Mouse (Mus musculus) liver, embryonic 12.5 days (tissue): ENCODE results near the gene Hist2h2ab. TPM values are rescaled to one million over a fixed set of nuclear protein-coding genes. Genes with fewer than 3 reads are reported as not detected.
"Not testable (repeated sequence)": the region's sequence is repeated elsewhere in the genome, so short reads cannot be mapped to it uniquely, and the experiment has no call there.

ENCODE experiments used
- ATAC-seq: fragments of 200-750 bp; cut with Nextera tagmentation; 2 replicates; pipeline ENCODE4 v1.8.0; 2017; ENCODE audit warnings: moderate number of reproducible peaks, mild to moderate bottlenecking, moderate library complexity
- H3K27ac ChIP-seq: fragments of 300-500 bp; sonication (generic); 2 replicates; pipeline ENCODE4 v1.5.1; 2016; ENCODE audit warnings: mild to moderate bottlenecking
- H3K27me3 ChIP-seq: fragments of 300-500 bp; sonication (generic); replicated peaks from 2 replicates; pipeline ENCODE4 v1.6.1; 2016; ENCODE audit warnings: mild to moderate bottlenecking, moderate library complexity
- H3K36me3 ChIP-seq: fragments of 300-500 bp; sonication (generic); 2 replicates; pipeline ENCODE4 v1.6.1; 2016; ENCODE audit warnings: mild to moderate bottlenecking, moderate library complexity
- H3K4me1 ChIP-seq: fragments of 300-500 bp; sonication (generic); 2 replicates; pipeline ENCODE4 v1.6.1; 2016
- H3K4me2 ChIP-seq: fragments of 300-500 bp; sonication (generic); 2 replicates; pipeline ENCODE4 v1.6.1; 2016; ENCODE audit warnings: mild to moderate bottlenecking, moderate library complexity
- H3K4me3 ChIP-seq: fragments of 300-500 bp; sonication (generic); 2 replicates; pipeline ENCODE4 v1.5.1; 2016; ENCODE audit warnings: mild to moderate bottlenecking, moderate library complexity
- H3K9ac ChIP-seq: fragments of 300-500 bp; sonication (generic); 2 replicates; pipeline ENCODE4 v1.6.1; 2016; ENCODE audit warnings: mild to moderate bottlenecking, moderate library complexity
- H3K9me3 ChIP-seq: fragments of 300-500 bp; sonication (generic); replicated peaks from 2 replicates; pipeline ENCODE4 v1.6.1; 2016; ENCODE audit warnings: mild to moderate bottlenecking, moderate library complexity
- WGBS: fragments of 180-500 bp; shearing (Covaris S2); methylation state at CpG from one replicate; pipeline ENCODE4 v1.1.7; 2016; ENCODE audit not compliant: insufficient replicate concordance; 5-methylcytosine and 5-hydroxymethylcytosine counted together
- polyA plus RNA-seq: library from polyadenylated mRNA; unstranded; fragments of >200 nt; fragmentation: Nextera tagmentation; extraction: Ambion mirVana; gene quantifications from 2 replicates; pipeline ENCODE4 v1.2.1, GENCODE M21; 2016

Hist2h2ab gene
- polyA plus RNA-seq = 0.71 and 0.86 TPM in 2 replicates

DNA sequence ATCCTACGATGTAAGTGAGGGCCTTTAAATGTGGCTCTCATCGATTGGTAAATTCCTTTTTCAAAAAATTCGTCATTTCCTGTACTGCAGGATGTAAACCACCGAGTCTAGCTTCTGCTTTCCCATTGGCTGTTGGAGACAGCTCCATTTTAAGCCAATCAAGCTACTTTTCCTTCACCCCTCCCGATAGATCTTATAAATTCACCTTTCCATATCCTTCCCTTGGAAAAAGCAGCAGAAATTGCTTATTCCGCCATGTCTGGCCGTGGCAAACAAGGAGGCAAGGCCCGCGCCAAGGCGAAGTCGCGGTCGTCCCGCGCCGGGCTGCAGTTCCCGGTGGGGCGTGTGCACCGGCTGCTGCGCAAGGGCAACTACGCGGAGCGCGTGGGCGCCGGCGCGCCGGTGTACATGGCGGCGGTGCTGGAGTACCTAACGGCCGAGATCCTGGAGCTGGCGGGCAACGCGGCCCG, at the start of gene Hist2h2ab, which contains the start of gene Bola1:
TSS of gene Hist2h2ab (plus strand) at position 205 of the 470 bp plus-strand sequence.
TSS of gene Bola1 (minus strand) at position 49 of the 470 bp plus-strand sequence.
- WGBS = under 1% methylated on average over 37 of the region's 37 CpGs
- peak within 1 kb of the TSS; percentile 66 for H3K4me3 ChIP-seq
- H3K36me3 ChIP-seq = no peaks in the 10 kb centered on the region
- no peaks in the 10 kb centered on the region for H3K9me3 ChIP-seq
- peak within 1 kb of the TSS; percentile 94 for H3K9ac ChIP-seq
- H3K27ac ChIP-seq = peak within 1 kb of the TSS; percentile 99
- H3K4me2 ChIP-seq = peak within 1 kb of the TSS; percentile 85
- ATAC-seq = peak; percentile 69
- peaks cover 56% of the 10 kb centered on the region for H3K4me1 ChIP-seq
- 0 out of 2 replicates have a peak, but pooled peaks cover 3% of the 10 kb centered on the region for H3K27me3 ChIP-seq

DNA sequence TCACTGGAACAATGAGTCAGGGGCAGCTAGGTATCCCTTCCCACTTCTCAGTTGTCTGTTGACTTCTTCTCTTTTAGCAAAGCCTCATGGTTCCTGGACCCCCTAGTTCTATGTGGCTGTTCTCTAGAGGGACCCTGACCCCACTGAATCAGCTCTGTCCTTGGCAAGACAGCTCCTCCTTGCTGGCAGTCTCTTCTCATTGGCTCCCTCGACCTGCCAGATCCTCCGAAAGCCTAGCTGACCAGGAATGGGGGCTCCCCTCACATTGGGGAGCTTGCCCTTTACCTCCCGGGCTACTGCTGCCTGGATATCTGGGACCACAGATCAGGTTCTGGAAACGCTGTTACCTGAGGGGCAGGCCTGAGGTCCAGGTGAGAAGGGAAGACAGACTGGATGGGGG, 49.4 kb upstream of the Hist2h2ab start:
- H3K36me3 ChIP-seq = peaks cover 31% of the 10 kb centered on the region
- peak overlapping the region; percentile 91; the same call in 1 of the 2 replicates for H3K4me2 ChIP-seq
- no peak overlapping the region for H3K4me3 ChIP-seq
- no peak overlapping the region for H3K27ac ChIP-seq
- peak overlapping the region; percentile 14; the same call in 1 of the 2 replicates for H3K9ac ChIP-seq
- no peaks in the 10 kb centered on the region for H3K9me3 ChIP-seq
- peaks cover 36% of the 10 kb centered on the region for H3K4me1 ChIP-seq
- H3K27me3 ChIP-seq = no peaks in the 10 kb centered on the region
- no peak for ATAC-seq
- 79% methylated on average over 4 of the region's 4 CpGs for WGBS

DNA sequence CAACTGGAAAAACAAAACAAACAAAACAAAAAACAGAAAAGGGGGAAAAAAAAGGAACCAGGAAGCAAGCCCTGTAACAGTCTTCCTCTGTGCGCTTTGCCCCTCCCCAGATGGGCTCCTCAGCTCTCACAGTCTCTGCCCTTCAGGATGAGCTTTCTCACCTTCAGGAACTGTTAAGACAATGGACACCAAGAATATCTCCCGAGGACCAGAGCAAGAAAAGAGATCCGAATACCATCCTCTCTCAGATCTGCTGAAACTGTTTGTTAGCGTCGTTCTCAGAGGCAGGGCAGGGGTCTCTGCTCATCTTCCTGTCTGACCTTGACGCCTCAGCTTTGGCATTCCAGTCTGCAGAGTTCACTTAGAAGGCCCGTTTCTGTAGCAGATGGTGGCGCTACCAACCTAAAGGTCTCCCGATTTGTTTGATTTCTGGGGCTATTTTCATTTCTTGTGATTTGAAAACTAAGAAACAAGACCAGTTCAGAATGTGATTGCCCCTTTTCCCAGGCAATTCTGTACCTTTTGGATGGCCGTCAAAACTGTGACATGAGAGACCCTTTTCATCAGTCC, 48.6 kb upstream of the Hist2h2ab start:
- no peaks in the 10 kb centered on the region for H3K27me3 ChIP-seq
- 45% methylated on average over 10 of the region's 10 CpGs for WGBS

DNA sequence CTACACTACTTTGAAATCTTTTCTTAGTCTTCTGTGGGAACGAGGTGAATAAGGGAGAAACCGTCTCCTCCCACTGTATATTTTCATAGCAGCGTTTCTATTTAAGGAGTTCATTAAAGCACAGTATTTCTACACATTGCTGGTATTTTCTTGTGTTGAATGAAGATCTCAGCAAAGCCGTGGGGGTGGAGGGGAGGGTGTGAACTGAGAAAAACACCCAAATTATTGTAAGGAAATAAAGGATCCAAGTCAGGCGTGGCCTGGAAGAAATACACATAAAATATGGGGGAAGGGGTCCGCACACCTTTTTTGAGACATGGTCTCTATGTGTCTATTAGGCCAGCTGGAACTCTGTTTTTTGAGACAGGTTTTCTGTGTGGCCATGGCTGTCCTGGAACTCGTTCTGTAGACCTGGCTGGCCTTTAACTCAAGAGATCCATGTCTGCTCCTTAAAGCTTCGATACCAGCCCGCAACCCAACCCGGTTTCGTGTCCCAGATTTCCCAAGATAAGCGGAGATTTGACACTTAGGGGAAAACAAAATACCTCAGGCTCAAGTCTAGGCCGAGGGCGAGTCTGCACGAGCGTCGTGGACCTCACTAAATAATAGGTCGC, 48.0 kb upstream of the Hist2h2ab start:
- 16% methylated on average over 18 of the region's 18 CpGs for WGBS
- H3K9me3 ChIP-seq = no peaks in the 10 kb centered on the region
- peak overlapping the region; percentile 93 for H3K9ac ChIP-seq
- peak overlapping the region; percentile 83 for H3K4me3 ChIP-seq
- H3K4me2 ChIP-seq = peak overlapping the region; percentile 91
- H3K27me3 ChIP-seq = no peaks in the 10 kb centered on the region
- H3K36me3 ChIP-seq = peaks cover 45% of the 10 kb centered on the region
- ATAC-seq = peak; percentile 22
- peak overlapping the region; percentile 95 for H3K27ac ChIP-seq
- peaks cover 44% of the 10 kb centered on the region for H3K4me1 ChIP-seq

More for the DNA sequence above, 48.6 kb upstream of the Hist2h2ab start:
- ATAC-seq = no peak
- Histone ChIP-seq H3K4me1 (peaks cover 39% of the 10 kb centered on the region), H3K27ac (peak overlapping the region; percentile 95), H3K4me2 (peak overlapping the region; percentile 91), H3K9ac (peak overlapping the region; percentile 93), H3K9me3 (no peaks in the 10 kb centered on the region), H3K4me3 (peak overlapping the region; percentile 83), H3K36me3 (peaks cover 39% of the 10 kb centered on the region)

DNA sequence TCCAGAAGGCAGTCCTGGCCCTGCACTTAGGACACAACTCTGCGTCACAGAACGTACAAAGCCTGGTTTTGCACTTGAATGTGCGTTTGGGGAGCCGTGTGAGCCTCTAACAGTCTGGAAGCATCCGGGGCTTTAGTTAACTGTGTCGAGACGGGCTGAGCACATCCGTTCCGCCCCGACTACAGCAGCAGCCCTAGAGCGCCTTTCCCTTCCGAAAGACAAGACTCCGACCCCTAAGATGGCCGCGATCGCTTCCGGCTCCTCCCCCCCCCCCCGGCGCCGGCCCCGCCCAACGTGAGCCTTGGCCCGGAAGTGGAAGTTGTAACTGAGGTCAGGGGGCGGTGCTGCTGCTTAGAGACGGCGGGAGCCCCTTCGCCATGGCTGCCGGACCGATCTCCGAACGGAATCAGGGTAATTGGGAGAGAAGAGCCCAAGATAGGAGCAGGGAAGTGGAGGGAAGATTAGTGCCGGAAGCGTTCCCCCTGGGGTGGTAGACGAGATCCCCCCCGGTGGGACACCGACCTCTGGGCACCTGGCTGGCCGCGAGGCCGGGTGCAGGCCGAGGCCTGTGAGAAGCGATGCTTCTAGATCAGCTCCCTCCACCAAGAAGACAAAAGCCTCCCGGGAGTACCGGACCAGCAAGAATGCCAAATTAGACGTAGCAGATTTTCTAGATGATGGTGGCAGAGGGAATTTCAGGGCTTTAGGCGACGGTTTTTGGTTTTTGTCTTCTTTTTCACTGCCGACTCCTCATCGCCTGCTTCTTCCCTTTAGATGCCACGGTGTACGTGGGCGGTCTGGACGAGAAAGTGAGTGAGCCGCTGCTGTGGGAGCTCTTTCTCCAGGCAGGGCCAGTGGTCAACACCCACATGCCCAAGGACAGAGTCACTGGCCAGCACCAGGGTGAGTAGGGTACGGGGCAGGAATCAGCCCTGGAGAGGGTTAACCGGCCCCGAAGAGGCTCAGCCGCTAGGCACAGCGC, 47.2 kb upstream of the Hist2h2ab start, which contains the start of gene Sf3b4:
TSS of gene Sf3b4 (plus strand) at position 136 of the 982 bp plus-strand sequence.
- H3K27ac ChIP-seq = peak within 1 kb of the TSS; percentile 95
- peaks cover 44% of the 10 kb centered on the region for H3K4me1 ChIP-seq
- H3K4me3 ChIP-seq = peak within 1 kb of the TSS; percentile 83
- peak; percentile 93 for ATAC-seq
- WGBS = under 1% methylated on average over 58 of the region's 58 CpGs
- no peaks in the 10 kb centered on the region for H3K9me3 ChIP-seq
- H3K27me3 ChIP-seq = no peaks in the 10 kb centered on the region
- peaks cover 51% of the 10 kb centered on the region for H3K36me3 ChIP-seq
- peak within 1 kb of the TSS; percentile 91 for H3K4me2 ChIP-seq
- peak within 1 kb of the TSS; percentile 93 for H3K9ac ChIP-seq

DNA sequence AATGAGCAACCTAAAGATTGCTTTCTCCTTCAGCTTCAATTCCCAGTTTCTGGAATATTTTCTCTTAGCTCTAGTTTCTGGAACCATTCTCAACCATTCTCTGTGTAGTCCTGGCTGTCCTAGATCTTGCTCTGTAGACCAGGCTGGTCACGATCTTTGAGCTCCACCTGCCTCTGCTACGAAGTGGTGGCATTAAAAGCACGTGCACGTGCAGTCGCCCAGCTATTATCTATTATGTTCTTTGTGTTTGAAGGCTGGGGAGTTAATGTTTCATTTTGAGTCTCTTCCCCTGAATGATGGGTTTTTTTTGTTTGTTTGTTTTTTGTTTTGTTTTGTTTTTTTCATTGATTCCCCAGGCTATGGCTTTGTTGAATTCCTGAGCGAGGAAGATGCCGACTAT, 46.5 kb upstream of the Hist2h2ab start:
- peaks cover 44% of the 10 kb centered on the region for H3K4me1 ChIP-seq
- peak overlapping the region; percentile 93 for H3K9ac ChIP-seq
- no peaks in the 10 kb centered on the region for H3K9me3 ChIP-seq
- ATAC-seq = no peak
- no peaks in the 10 kb centered on the region for H3K27me3 ChIP-seq
- H3K27ac ChIP-seq = peak overlapping the region; percentile 95
- WGBS = 20% methylated on average over 7 of the region's 7 CpGs
- peaks cover 58% of the 10 kb centered on the region for H3K36me3 ChIP-seq
- H3K4me2 ChIP-seq = peak overlapping the region; percentile 91
- peak overlapping the region; percentile 83 for H3K4me3 ChIP-seq

DNA sequence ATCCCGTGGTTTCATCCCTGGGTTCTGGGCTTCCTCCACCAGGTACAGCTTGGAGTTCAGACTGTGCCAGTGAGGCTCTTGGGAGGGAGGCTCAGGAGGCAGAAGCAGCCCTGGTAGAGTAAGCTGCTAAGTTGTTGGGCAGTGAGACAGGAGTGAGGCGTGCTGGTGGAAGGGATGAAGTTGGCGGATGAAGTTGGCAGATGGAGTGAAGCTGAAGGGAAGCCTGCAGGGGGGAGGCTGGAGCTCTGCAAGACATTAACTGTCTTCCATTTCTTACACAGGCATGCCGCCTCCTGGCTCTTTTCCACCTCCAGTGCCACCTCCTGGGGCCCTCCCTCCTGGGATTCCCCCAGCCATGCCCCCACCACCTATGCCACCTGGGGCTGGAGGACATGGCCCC, 45.6 kb upstream of the Hist2h2ab start:
- H3K9me3 ChIP-seq, H3K27me3 ChIP-seq, ATAC-seq: not testable (repeated sequence)
- H3K9ac ChIP-seq = peak overlapping the region; percentile 93
- peaks cover 65% of the 10 kb centered on the region for H3K36me3 ChIP-seq
- WGBS = 84% methylated on average over 4 of the region's 4 CpGs
- 0 out of 2 replicates have a peak overlapping the region, but pooled peaks have one; percentile 14 for H3K27ac ChIP-seq
- H3K4me2 ChIP-seq = peak overlapping the region; percentile 91
- peak overlapping the region; percentile 83 for H3K4me3 ChIP-seq
- H3K4me1 ChIP-seq = peaks cover 44% of the 10 kb centered on the region

DNA sequence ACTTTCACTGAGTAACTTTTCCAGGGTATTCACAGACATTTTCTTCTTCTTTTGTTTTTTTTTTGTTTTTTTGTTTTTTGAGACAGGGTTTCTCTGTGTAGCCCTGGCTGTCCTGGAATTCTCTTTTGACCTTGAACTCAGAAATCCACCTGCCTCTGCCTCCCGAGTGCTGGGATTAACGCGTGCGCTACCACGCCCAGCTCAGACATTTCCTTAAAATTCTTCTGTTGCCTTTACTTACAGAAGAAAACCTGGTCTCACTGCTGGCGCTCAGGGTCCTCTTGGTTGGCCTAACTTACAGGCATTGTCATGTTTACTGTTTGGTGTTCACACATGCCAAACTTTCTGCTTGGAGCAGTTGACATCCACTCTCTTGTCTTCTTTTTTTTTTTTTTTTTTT, 44.4 kb upstream of the Hist2h2ab start:
- 86% methylated on average over 6 of the region's 6 CpGs for WGBS
- Histone ChIP-seq H3K9me3 (no peaks in the 10 kb centered on the region), H3K9ac (no peak overlapping the region), H3K27ac (no peak overlapping the region), H3K4me3 (no peak overlapping the region), H3K27me3 (0 out of 2 replicates have a peak, but pooled peaks cover under 1% of the 10 kb centered on the region), H3K36me3 (peaks cover 58% of the 10 kb centered on the region), H3K4me2 (peak overlapping the region; percentile 91; the same call in 1 of the 2 replicates), H3K4me1 (peaks cover 46% of the 10 kb centered on the region)
- no peak for ATAC-seq

DNA sequence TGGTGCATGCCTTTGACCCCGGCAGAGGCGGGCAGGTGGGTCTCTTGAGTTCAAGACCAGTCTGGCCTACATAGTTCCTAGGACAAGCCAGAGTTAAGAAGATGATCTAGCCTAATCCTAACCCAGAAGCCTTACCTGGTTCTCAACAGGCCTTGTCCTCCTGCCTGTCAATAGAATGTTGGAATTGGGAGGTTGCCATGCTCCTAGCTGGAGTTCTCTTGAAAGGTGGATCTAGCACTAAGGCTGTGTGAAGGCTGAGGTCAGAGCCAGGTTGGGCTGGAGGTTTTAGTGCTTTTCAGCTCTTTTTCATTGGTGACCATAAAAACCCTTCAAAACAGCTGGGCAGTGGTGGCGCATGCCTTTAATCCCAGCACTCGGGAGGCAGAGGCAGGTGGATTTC, 41.2 kb upstream of the Hist2h2ab start:
- WGBS = 76% methylated on average over 4 of the region's 4 CpGs
- ATAC-seq = no peak
- peaks cover 28% of the 10 kb centered on the region for H3K27me3 ChIP-seq
- H3K4me3 ChIP-seq = no peak overlapping the region
- H3K36me3 ChIP-seq = peaks cover 53% of the 10 kb centered on the region
- no peak overlapping the region for H3K27ac ChIP-seq
- no peak overlapping the region for H3K4me2 ChIP-seq
- no peak overlapping the region for H3K9ac ChIP-seq
- peaks cover 53% of the 10 kb centered on the region for H3K4me1 ChIP-seq
- no peaks in the 10 kb centered on the region for H3K9me3 ChIP-seq

DNA sequence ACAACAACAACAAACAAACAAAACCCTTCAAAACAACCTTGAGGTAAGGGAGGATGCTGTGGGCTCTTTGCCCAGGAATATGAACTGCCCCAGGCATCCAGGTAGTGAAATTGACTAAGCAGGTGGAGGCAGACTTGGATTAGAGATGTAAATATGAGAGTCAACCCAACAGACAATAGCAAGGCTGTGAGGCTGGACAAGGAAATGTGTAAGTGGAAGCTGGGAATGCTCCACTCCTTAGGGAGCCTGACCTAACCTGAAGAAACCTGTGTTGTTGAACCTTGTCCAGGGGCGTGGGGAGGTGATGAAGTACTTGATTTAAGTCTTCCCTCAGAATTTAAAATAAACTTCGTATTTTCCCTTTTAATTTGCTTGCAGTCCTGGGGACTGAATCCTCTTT, 40.8 kb upstream of the Hist2h2ab start:
- Histone ChIP-seq H3K4me1 (peaks cover 48% of the 10 kb centered on the region), H3K27me3 (peaks cover 28% of the 10 kb centered on the region), H3K9me3 (no peaks in the 10 kb centered on the region), H3K4me2 (no peak overlapping the region), H3K9ac (no peak overlapping the region), H3K4me3 (no peak overlapping the region), H3K27ac (no peak overlapping the region), H3K36me3 (peaks cover 48% of the 10 kb centered on the region)
- 72% methylated on average over 2 of the region's 2 CpGs for whole genome bisulfite sequencing
- no peak for ATAC-seq

DNA sequence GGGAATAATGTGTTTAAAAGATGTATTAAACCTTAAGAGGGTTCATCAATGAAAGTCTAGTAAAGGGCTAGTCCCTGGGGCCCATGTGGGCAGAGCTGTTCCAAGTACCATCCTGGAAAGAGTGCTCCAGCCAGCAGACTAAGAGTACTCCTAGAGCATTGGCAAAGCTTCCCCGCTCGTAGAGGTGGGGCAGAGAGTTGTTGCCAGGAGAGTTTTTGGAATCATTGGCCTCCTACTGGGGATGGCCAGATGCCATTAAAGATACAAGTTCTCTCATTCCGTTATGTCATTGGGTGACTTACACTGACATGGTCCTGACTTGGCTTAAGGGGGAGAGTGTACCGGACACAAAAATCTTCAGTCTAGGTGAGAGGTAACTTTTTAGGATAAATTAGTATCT, 40.1 kb upstream of the Hist2h2ab start:
- ATAC-seq = no peak
- H3K9me3 ChIP-seq = no peaks in the 10 kb centered on the region
- no peak overlapping the region for H3K9ac ChIP-seq
- 74% methylated on average over 4 of the region's 4 CpGs for WGBS
- peaks cover 42% of the 10 kb centered on the region for H3K36me3 ChIP-seq
- peaks cover 42% of the 10 kb centered on the region for H3K4me1 ChIP-seq
- peaks cover 28% of the 10 kb centered on the region for H3K27me3 ChIP-seq
- H3K4me3 ChIP-seq = no peak overlapping the region
- H3K27ac ChIP-seq = no peak overlapping the region
- H3K4me2 ChIP-seq = no peak overlapping the region
